Mouse (Mus musculus) liver, embryonic 14 days (tissue): Measurements from ENCODE around the gene Nppa. TPM values are rescaled to one million over a fixed set of nuclear protein-coding genes. Genes with fewer than 3 reads are reported as not detected.

Experiments used
- polyA plus RNA-seq: library from polyadenylated mRNA; depleted of rRNA; stranded (reverse); fragments of >200 nt; gene quantifications from 2 replicates; pipeline ENCODE4 v1.2.3, GENCODE M21; 2012; rRNA removed

Gene Nppa
- 0.03 TPM in 1 of 2 replicates, not detected in the other for polyA plus RNA-seq

GRCm38 (mm10) chr4:148000202-148000772 is at the start of gene Nppa:
TSS of gene Nppa (plus strand) at chr4:148000722.

GRCm38 (mm10) chr4:147985205-147986132 is 15.1 kb upstream of the Nppa start, which contains the start of gene Nppb:
TSS of gene Nppb (plus strand) at chr4:147985788.

GRCm38 (mm10) chr4:148038600-148039253 is 38.2 kb downstream of the Nppa start, which contains the start of the genes Clcn6 and Mthfr:
TSS of gene Clcn6 (minus strand) at chr4:148038821.
TSS of gene Mthfr (plus strand) at chr4:148039077.

Other genes starting within 250 kb of the Nppa start
- gene Zfp984, start 190.9 kb upstream of the Nppa start, polyA plus RNA-seq, result 3.8 and 4.7 TPM in 2 replicates
- 1.1 and 1.3 TPM in 2 replicates for gene Zfp933, start 152.4 kb upstream of the Nppa start, polyA plus RNA-seq
- 28.8 and 34.1 TPM in 2 replicates for gene Miip, start 131.9 kb upstream of the Nppa start, polyA plus RNA-seq
- gene Fv1, start 131.7 kb upstream of the Nppa start, polyA plus RNA-seq, result 2.4 and 2.8 TPM in 2 replicates
- 7.7 and 8.6 TPM in 2 replicates for gene Mfn2, start 96.0 kb upstream of the Nppa start, polyA plus RNA-seq
- gene Plod1, start 64.0 kb upstream of the Nppa start, polyA plus RNA-seq, result 13.3 and 15.0 TPM in 2 replicates
- 15.9 and 18.1 TPM in 2 replicates for gene 2510039O18Rik, start 59.8 kb upstream of the Nppa start, polyA plus RNA-seq
- not detected in 2 replicates for gene Nppb, start 14.9 kb upstream of the Nppa start, polyA plus RNA-seq
- 2.5 and 2.7 TPM in 2 replicates for gene Clcn6, start 38.1 kb downstream of the Nppa start, polyA plus RNA-seq
- gene Mthfr, start 38.4 kb downstream of the Nppa start, polyA plus RNA-seq, result 9.1 and 10.2 TPM in 2 replicates
- 3.4 and 4.0 TPM in 2 replicates for gene Agtrap, start 87.3 kb downstream of the Nppa start, polyA plus RNA-seq
- 8.2 and 9.5 TPM in 2 replicates for gene Mad2l2, start 129.7 kb downstream of the Nppa start, polyA plus RNA-seq
- gene Draxin, start 130.0 kb downstream of the Nppa start, polyA plus RNA-seq, result 0.16 and 0.21 TPM in 2 replicates
- 7.1 and 7.8 TPM in 2 replicates for gene Fbxo6, start 151.4 kb downstream of the Nppa start, polyA plus RNA-seq
- 1.0 and 1.1 TPM in 2 replicates for gene Fbxo44, start 159.8 kb downstream of the Nppa start, polyA plus RNA-seq
- 0.05 and 0.06 TPM in 2 replicates for gene Fbxo2, start 159.9 kb downstream of the Nppa start, polyA plus RNA-seq